Mouse (Mus musculus): Measurements from ENCODE around the gene Adcy6.

GRCm38 (mm10) chr15:98626078-98626477 lies 16.2 kb upstream of the Adcy6 start:
- TF ChIP-seq POLR2A (IDR thresholded peaks at IDR 0.05; ENCODE audit: borderline replicate concordance, extremely low read depth, insufficient read depth, insufficient read length, poor library complexity, severe bottlenecking): no peak
- no peak for TF ChIP-seq CTCF (IDR thresholded peaks at IDR 0.05; ENCODE audit: borderline replicate concordance, extremely low read depth, insufficient read depth, insufficient read length)
